Mouse (Mus musculus): ENCODE results near the gene Igf2bp2.

The Igf2bp2 gene

GRCm38 (mm10) chr16:22149659-22150345, 13.3 kb downstream of the Igf2bp2 start:
- DNase-seq (ENCODE audit: low read depth in 2 of 2, low spot score in 2 of 2) = no peak

- no peak for DNase-seq (ENCODE audit: low read depth in 2 of 2, low spot score in 2 of 2)
Measured at GRCm38 (mm10) chr16:22149076-22149475, 14.0 kb downstream of the Igf2bp2 start.

- DNase-seq (ENCODE audit: low read depth in 2 of 2, low spot score in 2 of 2) = no peak
Measured at GRCm38 (mm10) chr16:22147131-22147530, 16.0 kb downstream of the Igf2bp2 start.

DNA sequence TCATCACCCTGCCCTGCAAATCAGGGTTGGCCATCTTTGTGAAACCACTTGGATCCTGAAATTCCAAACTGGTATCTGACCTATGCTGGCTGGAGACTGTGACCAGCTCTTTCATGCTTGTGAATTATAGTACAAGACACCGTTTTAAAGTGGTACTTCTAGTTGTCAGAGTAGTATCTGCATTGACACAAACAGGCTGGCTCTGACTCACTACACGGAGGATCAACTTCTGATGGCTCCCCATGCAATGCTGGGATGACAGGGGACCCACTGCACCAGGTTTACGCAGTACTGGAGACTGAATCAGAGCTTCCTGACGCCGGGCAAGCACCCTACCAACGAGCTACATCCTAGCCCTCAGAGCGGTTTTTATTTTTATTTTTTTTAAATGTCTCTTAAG, 17.0 kb downstream of the Igf2bp2 start:
- no peak for DNase-seq (ENCODE audit: low read depth in 2 of 2, low spot score in 2 of 2)

GRCm38 (mm10) chr16:22144490-22144889, 18.6 kb downstream of the Igf2bp2 start:
- no peak for DNase-seq (ENCODE audit: low read depth in 2 of 2, low spot score in 2 of 2)

DNA sequence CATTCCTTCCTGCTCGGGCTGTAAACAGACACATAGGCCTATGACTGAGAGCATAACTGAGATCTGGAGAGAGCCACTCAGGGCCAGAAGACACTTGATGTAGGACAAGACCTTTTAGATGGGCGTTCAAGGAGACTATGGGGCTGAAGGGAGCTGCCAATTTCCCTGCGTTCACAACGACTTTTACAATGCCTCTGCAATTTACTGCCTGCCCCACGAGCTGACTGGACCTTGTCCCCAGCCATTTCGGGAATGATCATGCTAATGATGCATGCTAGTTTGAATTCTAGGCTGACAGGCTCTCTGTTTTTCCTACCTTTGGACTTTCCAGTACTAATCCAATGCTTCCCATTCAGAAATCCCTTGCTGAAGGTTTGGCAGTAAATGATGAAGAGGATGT, 22.2 kb downstream of the Igf2bp2 start:
- DNase-seq (ENCODE audit: low read depth in 2 of 2, low spot score in 2 of 2) = no peak

DNA sequence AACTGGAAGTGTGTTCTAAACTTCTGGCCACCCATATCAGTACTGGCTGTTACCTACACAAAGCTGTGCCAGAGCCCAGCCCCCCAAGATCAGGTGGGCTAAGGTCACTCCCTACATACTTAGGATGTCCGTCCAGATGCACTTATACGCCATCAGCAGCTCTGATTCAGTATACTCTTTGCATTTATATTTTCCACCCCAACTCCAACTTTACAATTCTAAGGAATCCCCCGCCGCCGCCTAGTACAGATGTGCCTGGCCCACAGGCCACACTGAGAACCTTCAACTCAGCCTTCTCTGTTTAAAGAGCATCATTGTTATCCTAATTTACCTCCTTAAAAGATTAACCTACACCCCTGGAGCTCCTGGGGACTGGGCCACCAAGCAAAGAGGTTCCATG, 23.3 kb downstream of the Igf2bp2 start:
- no peak for DNase-seq (ENCODE audit: low read depth in 2 of 2, low spot score in 2 of 2)

GRCm38 (mm10) chr16:22136198-22136597, 26.9 kb downstream of the Igf2bp2 start:
- no peak for DNase-seq (ENCODE audit: low read depth in 2 of 2, low spot score in 2 of 2)

- no peak for DNase-seq (ENCODE audit: low read depth in 2 of 2, low spot score in 2 of 2)
Measured at GRCm38 (mm10) chr16:22131321-22131720, 31.8 kb downstream of the Igf2bp2 start.

GRCm38 (mm10) chr16:22129511-22129910, 33.6 kb downstream of the Igf2bp2 start:
- no peak for DNase-seq (ENCODE audit: low read depth in 2 of 2, low spot score in 2 of 2)

- DNase-seq (ENCODE audit: low read depth in 2 of 2, low spot score in 2 of 2) = no peak
Measured at GRCm38 (mm10) chr16:22128595-22128994, 34.5 kb downstream of the Igf2bp2 start.

DNA sequence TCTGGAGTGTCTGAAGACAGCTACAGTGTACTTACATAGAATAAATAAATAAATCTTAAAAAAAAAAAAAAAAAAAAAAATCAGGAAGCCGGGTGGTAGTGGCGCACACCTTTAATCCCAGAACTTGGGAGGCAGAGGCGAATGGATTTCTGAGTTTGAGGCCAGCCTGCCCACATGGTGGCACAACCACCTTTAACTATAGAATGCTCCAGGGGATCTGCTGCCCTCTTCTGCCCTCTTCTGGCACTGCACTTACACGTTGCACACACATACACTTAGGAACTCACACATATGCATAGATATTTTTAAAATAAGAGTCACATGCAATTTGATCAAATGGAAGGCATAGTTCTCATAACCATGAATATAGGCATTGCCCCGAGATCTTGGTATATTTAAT, 35.3 kb downstream of the Igf2bp2 start:
- DNase-seq (ENCODE audit: low read depth in 2 of 2, low spot score in 2 of 2) = no peak

DNA sequence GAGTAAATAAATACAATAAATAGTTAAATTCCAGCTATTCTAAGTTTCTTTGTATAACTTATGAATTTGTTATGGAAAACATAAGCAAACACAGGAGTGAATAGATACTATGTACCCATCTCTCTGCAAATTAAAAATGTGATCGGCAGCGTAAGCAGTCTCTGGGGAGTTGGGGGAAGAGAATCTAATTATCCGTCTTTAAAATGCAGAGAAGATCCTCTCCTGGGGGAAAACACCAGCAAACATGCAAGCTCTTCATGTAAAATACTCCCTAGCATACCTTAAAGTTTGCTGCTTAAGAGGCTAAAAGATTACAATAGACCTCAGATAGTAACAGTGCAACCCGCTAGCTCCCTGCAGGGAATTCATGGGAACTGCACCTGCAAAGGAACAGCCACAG, 36.2 kb downstream of the Igf2bp2 start:
- no peak for DNase-seq (ENCODE audit: low read depth in 2 of 2, low spot score in 2 of 2)

GRCm38 (mm10) chr16:22124325-22124918, 38.7 kb downstream of the Igf2bp2 start:
- no peak for DNase-seq (ENCODE audit: low read depth in 2 of 2, low spot score in 2 of 2)

- peak; percentile 38 to 58 for DNase-seq (ENCODE audit: low read depth in 2 of 2, low spot score in 2 of 2)
Measured at GRCm38 (mm10) chr16:22123658-22124057, 39.4 kb downstream of the Igf2bp2 start.

- DNase-seq (ENCODE audit: low read depth in 2 of 2, low spot score in 2 of 2) = no peak
Measured at GRCm38 (mm10) chr16:22121109-22121508, 42.0 kb downstream of the Igf2bp2 start.

GRCm38 (mm10) chr16:22119524-22119923, 43.6 kb downstream of the Igf2bp2 start:
- peak in 1 of 2 experiments; percentile 6 for DNase-seq (ENCODE audit: low read depth in 2 of 2, low spot score in 2 of 2)

GRCm38 (mm10) chr16:22118716-22119501, 44.2 kb downstream of the Igf2bp2 start:
- peak; percentile 9 to 27 for DNase-seq (ENCODE audit: low read depth in 2 of 2, low spot score in 2 of 2)

DNA sequence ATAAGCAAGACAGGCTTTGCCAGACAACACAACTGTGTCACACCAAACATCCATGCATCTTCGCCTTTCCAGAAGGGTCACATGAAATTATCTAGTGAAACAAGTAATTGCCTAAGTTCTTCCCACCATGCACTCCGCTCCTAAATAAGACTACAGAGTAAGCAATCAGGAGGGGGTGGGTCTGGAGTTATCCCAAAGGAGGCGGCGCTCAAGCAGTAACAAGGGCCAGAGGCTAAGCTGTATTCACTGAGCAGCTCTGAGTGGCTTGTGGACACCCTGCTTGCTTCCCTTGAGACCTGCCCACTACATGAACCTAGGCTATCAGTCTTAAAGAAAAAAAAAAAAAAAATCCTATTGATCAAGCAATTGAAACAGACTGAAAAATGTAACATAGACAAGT, 44.9 kb downstream of the Igf2bp2 start:
- no peak for DNase-seq (ENCODE audit: low read depth in 2 of 2, low spot score in 2 of 2)

- no peak for DNase-seq (ENCODE audit: low read depth in 2 of 2, low spot score in 2 of 2)
Measured at GRCm38 (mm10) chr16:22116748-22117147, 46.4 kb downstream of the Igf2bp2 start.

DNA sequence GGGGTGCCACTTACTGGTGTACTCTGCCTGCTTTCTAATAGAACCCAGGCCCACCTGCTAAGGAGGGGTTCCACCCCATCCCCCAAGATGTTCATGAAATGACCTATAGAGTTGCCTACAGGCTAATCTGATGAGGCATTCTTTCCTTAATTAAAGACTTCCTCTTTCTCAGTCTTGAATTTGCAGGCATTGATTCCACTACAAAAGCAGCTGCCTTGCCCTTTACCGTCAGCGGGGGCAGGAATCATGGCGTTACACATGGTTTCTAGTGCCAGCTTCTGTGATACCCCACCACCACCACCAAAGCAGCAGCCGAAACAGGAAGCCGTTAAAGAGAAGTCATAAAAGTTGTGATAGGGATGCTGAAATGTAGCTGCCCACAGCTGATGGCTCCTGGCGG, 47.0 kb downstream of the Igf2bp2 start:
- no peak for DNase-seq (ENCODE audit: low read depth in 2 of 2, low spot score in 2 of 2)

GRCm38 (mm10) chr16:22110036-22110435, 53.1 kb downstream of the Igf2bp2 start:
- DNase-seq (ENCODE audit: low read depth in 2 of 2, low spot score in 2 of 2) = no peak

Data from CD8-positive naive resting alpha-beta T cell, adult 2 months (primary cell).